Mouse (Mus musculus) ES-Bruce4 (cell line): ENCODE measurements around the gene Ptges3. TPM values are rescaled to one million over a fixed set of nuclear protein-coding genes. Genes with fewer than 3 reads are reported as not detected.

Experiments
- H3K27ac ChIP-seq: 2 replicates; pipeline ENCODE4 v1.5.1; 2012; ENCODE audit warnings: low read length, inconsistent platforms; ENCODE audit not compliant: insufficient read depth
- H3K27me3 ChIP-seq: 2 replicates; pipeline ENCODE4 v1.6.1; 2012; ENCODE audit warnings: mild to moderate bottlenecking, low read length, inconsistent platforms; ENCODE audit not compliant: control insufficient read depth, poor library complexity, insufficient read depth, severe bottlenecking
- H3K36me3 ChIP-seq: 2 replicates; pipeline ENCODE4 v1.6.1; 2012; ENCODE audit warnings: inconsistent platforms, mild to moderate bottlenecking, low read length, moderate library complexity; ENCODE audit not compliant: control insufficient read depth, poor library complexity, insufficient read depth, severe bottlenecking
- H3K4me1 ChIP-seq: one replicate; pipeline ENCODE4 v1.8.1; 2011; ENCODE audit warnings: low read length; ENCODE audit not compliant: control insufficient read depth, insufficient read depth
- H3K4me3 ChIP-seq: 2 replicates; pipeline ENCODE4 v1.5.1; 2011; ENCODE audit warnings: low read depth, mild to moderate bottlenecking, low read length
- H3K9ac ChIP-seq: 2 replicates; pipeline ENCODE4 v1.6.1; 2012; ENCODE audit warnings: low read depth, mild to moderate bottlenecking, inconsistent platforms; ENCODE audit not compliant: poor library complexity, severe bottlenecking
- H3K9me3 ChIP-seq: replicated peaks from 2 replicates; pipeline ENCODE4 v1.6.1; 2012; ENCODE audit warnings: mild to moderate bottlenecking, low read length, inconsistent platforms; ENCODE audit not compliant: control insufficient read depth, poor library complexity, insufficient read depth, severe bottlenecking
- CTCF ChIP-seq: IDR thresholded peaks from one replicate; pipeline ENCODE4 v1.8.1; 2011; ENCODE audit warnings: low read depth, low read length
- EP300 ChIP-seq: IDR thresholded peaks from 2 replicates; pipeline ENCODE4 v1.6.1; 2011; ENCODE audit warnings: low read depth, low read length; ENCODE audit not compliant: insufficient read depth
- POLR2A ChIP-seq: IDR thresholded peaks from one replicate; pipeline ENCODE4 v1.8.1; 2011; ENCODE audit warnings: low read length; ENCODE audit not compliant: insufficient read depth
- polyA plus RNA-seq: library from polyadenylated mRNA; stranded (reverse); fragments of >200 nt; gene quantifications from 2 replicates; pipeline ENCODE4 v1.2.4, GENCODE M21; 2011; ENCODE audit warnings: low read depth; ENCODE audit not compliant: missing spikeins, insufficient read depth, insufficient read length

Ptges3 gene
- polyA plus RNA-seq, result 759 and 788 TPM in 2 replicates

DNA sequence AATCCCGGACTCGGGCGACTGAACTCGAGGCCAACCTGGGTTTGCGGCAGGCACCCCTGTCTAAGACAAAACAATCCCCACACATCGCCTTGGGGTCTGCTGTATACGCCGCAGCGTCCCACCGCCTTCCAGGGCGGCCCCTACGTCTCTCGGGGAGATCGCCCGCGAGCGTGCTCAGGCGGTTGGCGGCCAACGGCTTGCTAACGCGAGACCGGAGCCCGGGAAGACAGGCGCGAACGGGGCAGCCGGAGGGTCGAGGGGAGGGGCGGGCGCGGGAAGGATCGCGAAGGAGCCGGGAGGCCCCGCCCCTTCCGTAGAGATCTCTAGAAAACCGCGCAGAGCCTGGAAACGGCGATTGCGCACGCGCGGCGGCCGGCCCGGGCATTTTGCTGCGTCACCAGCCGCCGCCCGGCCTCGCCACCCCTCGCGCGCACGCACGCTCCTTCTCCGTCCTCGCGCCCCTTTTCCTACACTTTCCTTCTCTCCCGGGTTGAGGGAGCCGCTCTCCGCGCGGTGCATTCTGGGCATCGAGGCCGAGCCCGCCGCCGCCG lies at the start of gene Ptges3:
TSS of gene Ptges3 (plus strand) at position 354 of the 551 bp plus-strand sequence.
- Histone ChIP-seq H3K9ac (peak within 1 kb of the TSS; percentile 89), H3K4me1 (no peaks in the 10 kb centered on the region), H3K27ac (peak within 1 kb of the TSS; percentile 84), H3K27me3 (no peaks in the 10 kb centered on the region), H3K9me3 (no peaks in the 10 kb centered on the region), H3K36me3 (peaks cover 20% of the 10 kb centered on the region), H3K4me3 (peak within 1 kb of the TSS; percentile 85)
- TF ChIP-seq POLR2A (peak; percentile 37), EP300 (0 out of 2 replicates have a peak, but pooled peaks have one; percentile 28), CTCF (no peak)

DNA sequence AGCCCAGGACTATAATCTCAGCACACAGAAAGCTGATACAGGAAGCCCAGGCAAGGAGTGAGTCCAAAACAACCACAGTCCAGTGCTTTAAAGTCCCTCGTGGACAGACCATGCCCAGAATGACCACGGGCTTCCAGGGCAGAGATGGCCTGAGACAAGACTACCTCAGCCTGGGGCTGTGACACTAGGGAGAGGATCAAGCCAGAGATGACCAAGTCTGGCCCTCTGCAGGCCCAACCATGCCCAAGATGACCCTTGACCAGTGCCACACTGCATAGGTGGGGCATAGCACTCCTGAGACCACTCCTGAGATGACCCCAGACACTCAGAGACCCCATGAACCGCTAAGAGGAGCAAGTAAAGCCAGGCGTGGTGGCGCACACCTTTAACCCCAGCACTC lies 49.0 kb upstream of the Ptges3 start:
- Histone ChIP-seq H3K36me3 (no peaks in the 10 kb centered on the region), H3K9ac (no peak overlapping the region)
- TF ChIP-seq EP300 (no peak), CTCF (no peak), POLR2A (no peak)

DNA sequence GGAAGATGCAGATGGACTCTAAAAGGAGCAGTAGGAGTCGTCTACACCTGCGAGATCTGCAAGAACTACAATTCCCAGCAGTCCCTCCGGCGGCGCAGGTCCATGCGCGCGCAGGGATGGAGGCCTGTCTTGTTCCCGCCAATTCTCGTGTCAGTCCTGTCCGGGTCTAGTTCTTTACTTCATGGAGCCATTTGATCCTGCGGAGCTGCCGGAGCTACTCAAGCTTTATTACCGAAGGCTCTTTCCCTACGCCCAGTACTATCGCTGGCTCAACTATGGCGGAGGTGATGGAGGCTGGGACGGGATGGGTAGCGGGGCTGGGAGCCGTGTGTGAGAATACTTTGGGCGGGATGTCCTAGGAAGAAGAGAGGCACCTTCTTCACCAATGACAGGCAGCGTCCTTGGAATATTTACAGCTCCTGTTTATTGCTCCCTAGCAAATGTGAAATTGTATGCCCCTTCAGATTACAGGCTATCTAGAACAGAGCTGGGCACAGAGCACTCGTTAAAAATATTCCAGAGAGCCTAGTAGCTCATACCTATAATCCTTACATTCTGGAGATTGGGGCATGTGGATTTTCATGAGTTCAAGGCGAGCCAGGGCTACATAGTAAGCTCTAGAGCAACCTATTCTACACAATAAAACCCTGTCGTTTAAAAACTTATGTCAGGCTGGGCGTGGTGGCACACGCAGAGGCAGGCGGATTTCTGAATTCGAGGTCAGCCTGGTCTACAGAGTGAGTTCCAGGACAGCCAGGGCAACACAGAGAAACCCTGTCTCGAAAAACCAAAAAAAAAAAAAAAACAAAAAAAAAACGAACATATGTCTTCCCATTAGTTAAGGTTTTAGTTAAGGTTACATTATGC lies 43.5 kb upstream of the Ptges3 start, which contains the start of gene Prim1:
TSS of gene Prim1 (plus strand) at position 101 of the 867 bp plus-strand sequence.
- Histone ChIP-seq H3K9ac (peak within 1 kb of the TSS; percentile 65), H3K4me3 (peak within 1 kb of the TSS; percentile 96), H3K4me1 (no peaks in the 10 kb centered on the region), H3K9me3 (no peaks in the 10 kb centered on the region), H3K27me3 (no peaks in the 10 kb centered on the region), H3K36me3 (peaks cover 8% of the 10 kb centered on the region), H3K27ac (no peak within 1 kb of the TSS)
- no peak for TF ChIP-seq EP300
- no peak for TF ChIP-seq CTCF
- TF ChIP-seq POLR2A, result no peak

More for the DNA sequence above, 49.0 kb upstream of the Ptges3 start:
- Histone ChIP-seq H3K4me1 (no peaks in the 10 kb centered on the region), H3K27me3 (no peaks in the 10 kb centered on the region), H3K9me3 (no peaks in the 10 kb centered on the region), H3K27ac (no peak overlapping the region), H3K4me3 (no peak overlapping the region)

DNA sequence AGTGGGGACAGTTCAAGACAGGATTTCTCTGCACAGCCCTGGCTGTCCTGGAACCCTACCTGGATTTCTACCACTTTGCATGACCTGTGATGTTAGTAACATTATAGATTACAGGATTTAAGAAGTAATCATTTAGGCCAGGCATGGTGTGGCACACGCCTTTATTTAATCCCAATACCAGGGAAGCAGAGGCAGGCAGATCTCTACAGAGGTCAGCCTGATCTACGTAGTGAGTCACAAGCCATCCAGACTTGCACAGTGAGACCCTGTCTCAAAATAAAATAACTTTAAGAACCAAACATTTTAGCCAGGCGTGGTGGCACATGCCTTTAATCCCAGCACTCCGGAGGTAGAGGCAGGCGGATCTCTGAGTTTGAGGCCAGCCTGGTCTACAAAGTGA lies 36.6 kb upstream of the Ptges3 start:
- peaks cover 53% of the 10 kb centered on the region for H3K36me3 ChIP-seq
- H3K4me3 ChIP-seq, result no peak overlapping the region
- H3K27ac ChIP-seq, result no peak overlapping the region
- H3K4me1 ChIP-seq, result no peaks in the 10 kb centered on the region
- TF ChIP-seq POLR2A (no peak), EP300 (no peak), CTCF (no peak)
- no peaks in the 10 kb centered on the region; the same call in 1 of the 2 replicates for H3K9me3 ChIP-seq
- no peak overlapping the region for H3K9ac ChIP-seq
- no peaks in the 10 kb centered on the region for H3K27me3 ChIP-seq

DNA sequence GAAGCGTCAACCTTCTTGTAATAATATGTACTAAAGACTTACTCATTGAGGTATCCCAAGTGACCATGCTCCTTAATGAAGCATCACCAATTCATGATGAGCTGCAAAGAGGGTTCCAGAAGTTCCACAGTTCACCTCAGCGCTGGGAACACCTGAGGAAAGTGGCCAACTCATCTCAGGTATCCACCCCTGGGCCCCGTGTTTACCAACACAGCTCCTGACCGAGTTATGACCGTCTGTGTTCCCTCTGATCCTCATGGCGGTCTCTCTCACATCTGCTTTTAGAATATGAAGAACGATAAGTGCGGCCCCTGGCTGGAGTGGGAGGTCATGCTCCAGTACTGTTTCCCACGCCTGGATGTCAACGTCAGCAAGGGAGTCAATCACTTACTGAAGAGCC lies 35.3 kb upstream of the Ptges3 start:
- TF ChIP-seq POLR2A, result no peak
- Histone ChIP-seq H3K36me3 (peaks cover 54% of the 10 kb centered on the region), H3K9me3 (no peaks in the 10 kb centered on the region; the same call in 1 of the 2 replicates), H3K4me1 (no peaks in the 10 kb centered on the region), H3K4me3 (no peak overlapping the region), H3K27me3 (no peaks in the 10 kb centered on the region), H3K9ac (no peak overlapping the region), H3K27ac (no peak overlapping the region)

DNA sequence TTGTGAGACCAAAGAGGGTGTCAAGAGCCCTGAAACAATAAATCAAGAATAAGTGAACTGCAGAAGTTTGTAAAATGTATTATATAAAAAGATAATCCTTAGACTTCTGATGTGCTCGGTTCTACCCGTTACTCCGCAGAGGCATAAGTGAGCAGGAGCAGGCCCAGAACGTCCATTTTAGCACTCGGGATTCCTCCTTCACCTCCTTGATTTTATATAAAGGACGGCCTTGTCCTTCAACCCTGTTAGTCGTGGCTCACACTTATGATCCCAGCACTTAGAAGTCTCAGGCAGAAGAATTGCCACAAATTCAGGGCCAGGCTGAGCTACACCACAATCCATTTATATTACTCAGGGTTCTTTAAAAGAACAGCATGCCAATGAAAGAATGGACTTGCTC lies 28.8 kb upstream of the Ptges3 start:
- Histone ChIP-seq H3K4me1 (no peaks in the 10 kb centered on the region), H3K36me3 (peaks cover 37% of the 10 kb centered on the region), H3K9me3 (no peaks in the 10 kb centered on the region; the same call in 1 of the 2 replicates), H3K27ac (no peak overlapping the region), H3K27me3 (no peaks in the 10 kb centered on the region), H3K4me3 (no peak overlapping the region), H3K9ac (no peak overlapping the region)
- TF ChIP-seq POLR2A, result no peak
- TF ChIP-seq EP300, result no peak
- TF ChIP-seq CTCF, result no peak
